Mouse (Mus musculus) midbrain, embryonic 10.5 days (tissue): ENCODE data around the gene Acsm5. TPM values are rescaled to one million over a fixed set of nuclear protein-coding genes. Genes with fewer than 3 reads are reported as not detected.

ENCODE experiments used
- DNase-seq: peaks from one replicate; pipeline ENCODE4 v3.0.0-alpha.2; 2017; ENCODE audit warnings: low spot score
- H3K27ac ChIP-seq: fragments of 300-500 bp; sonication (generic); replicated peaks from 2 replicates; pipeline ENCODE4 v1.5.1; 2016; ENCODE audit warnings: mild to moderate bottlenecking
- H3K27me3 ChIP-seq: fragments of 300-500 bp; sonication (generic); 2 replicates; pipeline ENCODE4 v1.6.1; 2016; ENCODE audit warnings: low read depth, mild to moderate bottlenecking; ENCODE audit not compliant: poor library complexity, severe bottlenecking
- H3K36me3 ChIP-seq: fragments of 300-500 bp; sonication (generic); 2 replicates; pipeline ENCODE4 v1.6.1; 2016; ENCODE audit warnings: mild to moderate bottlenecking, moderate library complexity
- H3K4me1 ChIP-seq: fragments of 300-500 bp; sonication (generic); 2 replicates; pipeline ENCODE4 v1.6.1; 2016
- H3K4me3 ChIP-seq: fragments of 300-500 bp; sonication (generic); 2 replicates; pipeline ENCODE4 v1.5.1; 2016; ENCODE audit warnings: mild to moderate bottlenecking, moderate library complexity
- H3K9me3 ChIP-seq: fragments of 300-500 bp; sonication (generic); replicated peaks from 2 replicates; pipeline ENCODE4 v1.6.1; 2016; ENCODE audit warnings: mild to moderate bottlenecking
- WGBS: fragments of 180-500 bp; shearing (Covaris S2); methylation state at CpG from one replicate; pipeline ENCODE4 v1.1.7; 2016; 5-methylcytosine and 5-hydroxymethylcytosine counted together
- polyA plus RNA-seq: library from polyadenylated mRNA; unstranded; fragments of >200 nt; fragmentation: Nextera tagmentation; extraction: Ambion mirVana; gene quantifications from 2 replicates; pipeline ENCODE4 v1.2.1, GENCODE M21; 2016

Gene Acsm5
- not detected in 2 replicates for polyA plus RNA-seq

DNA sequence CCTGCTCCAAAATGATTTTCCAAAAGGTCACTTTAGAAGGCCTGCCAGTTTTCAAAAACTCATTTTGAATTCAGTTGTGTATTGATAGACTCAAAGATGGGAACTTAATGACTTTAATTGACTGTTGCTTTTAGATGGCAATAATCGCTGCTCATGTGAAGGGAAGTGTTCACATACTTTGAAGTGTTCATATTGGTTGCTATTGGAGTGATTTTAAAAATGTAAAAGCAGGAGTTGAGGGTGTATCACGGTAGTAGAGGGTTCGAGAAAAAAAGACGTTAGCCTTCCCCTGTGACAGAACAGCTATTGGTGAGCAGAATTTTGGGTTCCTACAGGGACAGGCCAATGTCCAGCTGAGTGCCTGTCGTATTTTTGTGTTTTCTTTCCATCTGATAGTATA, at the start of gene Acsm5:
TSS of gene Acsm5 (plus strand) at position 301 of the 400 bp plus-strand sequence.
- no peak for DNase-seq
- no peak within 1 kb of the TSS for H3K4me3 ChIP-seq
- no peak within 1 kb of the TSS for H3K27ac ChIP-seq
- H3K27me3 ChIP-seq, result no peaks in the 10 kb centered on the region
- WGBS, result 71% methylated on average over 5 of the region's 5 CpGs
- no peaks in the 10 kb centered on the region for H3K4me1 ChIP-seq
- no peaks in the 10 kb centered on the region for H3K9me3 ChIP-seq
- H3K36me3 ChIP-seq, result no peaks in the 10 kb centered on the region

DNA sequence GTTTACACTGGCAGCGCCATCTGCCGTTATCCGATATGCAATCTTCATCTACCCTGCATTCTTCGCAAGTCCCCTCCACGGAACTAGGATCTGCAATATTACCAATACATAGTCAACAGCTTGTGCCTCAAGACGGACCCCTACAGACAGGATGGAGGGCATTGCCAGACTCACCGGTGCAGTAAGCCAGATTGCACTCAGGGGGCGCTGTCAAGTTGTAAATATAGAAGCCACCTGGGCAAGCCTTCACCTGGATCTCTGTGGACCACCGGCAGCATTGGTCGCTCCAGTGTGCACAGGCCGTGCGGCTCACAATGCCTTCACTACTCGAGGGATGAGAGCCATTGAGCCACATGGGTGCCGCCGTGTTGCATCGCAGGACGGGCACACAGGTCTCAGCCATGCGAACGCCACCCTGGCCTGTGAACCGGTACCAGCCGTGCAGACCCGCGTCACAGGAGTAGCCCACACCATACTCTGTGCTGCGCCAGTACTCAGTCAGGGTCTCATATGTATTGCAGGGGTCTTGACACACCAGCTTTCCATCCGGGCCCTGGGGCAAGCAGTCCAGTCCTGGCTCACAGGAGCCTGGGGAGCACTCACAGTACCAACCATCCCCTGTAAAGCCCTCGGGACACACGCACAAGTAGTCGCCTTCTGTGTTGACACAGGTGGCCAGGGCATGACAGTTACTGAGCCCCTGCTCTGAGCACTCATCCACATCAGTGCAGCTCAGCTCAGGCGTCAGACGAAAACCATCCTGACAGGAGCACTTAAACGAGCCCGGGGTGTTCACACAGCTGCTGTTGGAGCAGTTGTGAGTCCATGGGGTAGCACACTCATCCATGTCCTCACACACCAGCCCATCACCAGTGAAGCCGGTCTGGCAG, 42.5 kb upstream of the Acsm5 start:
- no peak overlapping the region for H3K4me3 ChIP-seq
- H3K4me1 ChIP-seq, result no peaks in the 10 kb centered on the region
- H3K36me3 ChIP-seq, result no peaks in the 10 kb centered on the region
- H3K9me3 ChIP-seq, result no peaks in the 10 kb centered on the region
- no peak for DNase-seq
- WGBS, result 81% methylated on average over 33 of the region's 33 CpGs
- H3K27me3 ChIP-seq, result no peaks in the 10 kb centered on the region
- no peak overlapping the region for H3K27ac ChIP-seq

DNA sequence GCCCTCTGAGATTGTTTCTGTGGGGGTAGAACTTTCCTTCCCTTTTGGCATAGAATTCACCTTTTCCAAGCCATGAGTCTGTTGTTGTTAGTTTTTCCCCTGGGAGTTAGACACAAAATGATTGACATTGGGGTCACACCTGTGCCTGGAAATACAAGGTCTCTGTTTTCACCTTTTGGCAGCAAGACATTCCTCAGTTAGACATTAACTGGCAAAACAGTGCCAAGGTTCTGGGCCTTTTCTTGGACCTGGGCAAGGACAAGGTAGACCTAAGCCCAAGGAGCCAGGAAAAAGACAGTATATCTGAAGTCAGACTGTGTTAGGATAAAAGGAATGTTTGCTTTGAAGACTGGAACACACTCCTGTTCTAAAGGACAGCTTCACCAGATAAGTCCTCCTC, 40.0 kb upstream of the Acsm5 start, which contains the start of gene Umod:
TSS of gene Umod (minus strand) at position 27 of the 400 bp plus-strand sequence.
- Histone ChIP-seq H3K4me3 (no peak within 1 kb of the TSS), H3K27me3 (no peaks in the 10 kb centered on the region), H3K27ac (no peak within 1 kb of the TSS), H3K36me3 (no peaks in the 10 kb centered on the region), H3K9me3 (no peaks in the 10 kb centered on the region), H3K4me1 (no peaks in the 10 kb centered on the region)
- DNase-seq, result no peak

GRCm38 (mm10) chr7:119484154-119484553, 35.1 kb upstream of the Acsm5 start:
- WGBS, result 79% methylated on average over 4 of the region's 4 CpGs
- no peak for DNase-seq

GRCm38 (mm10) chr7:119486683-119487082, 32.6 kb upstream of the Acsm5 start:
- no peaks in the 10 kb centered on the region for H3K9me3 ChIP-seq
- no peak for DNase-seq
- WGBS, result 92% methylated on average over 5 of the region's 5 CpGs
- no peaks in the 10 kb centered on the region for H3K4me1 ChIP-seq
- no peak overlapping the region for H3K27ac ChIP-seq
- no peaks in the 10 kb centered on the region for H3K36me3 ChIP-seq
- no peak overlapping the region for H3K4me3 ChIP-seq
- no peaks in the 10 kb centered on the region for H3K27me3 ChIP-seq

More at GRCm38 (mm10) chr7:119484154-119484553, 35.1 kb upstream of the Acsm5 start:
- Histone ChIP-seq H3K9me3 (no peaks in the 10 kb centered on the region), H3K27me3 (no peaks in the 10 kb centered on the region), H3K4me3 (no peak overlapping the region), H3K4me1 (no peaks in the 10 kb centered on the region), H3K27ac (no peak overlapping the region), H3K36me3 (no peaks in the 10 kb centered on the region)

- WGBS, result 92% methylated on average over 4 of the region's 4 CpGs
- Histone ChIP-seq H3K4me1 (no peaks in the 10 kb centered on the region), H3K36me3 (no peaks in the 10 kb centered on the region), H3K4me3 (no peak overlapping the region), H3K27me3 (no peaks in the 10 kb centered on the region), H3K27ac (no peak overlapping the region), H3K9me3 (no peaks in the 10 kb centered on the region)
- no peak for DNase-seq
These were observed 29.1 kb upstream of the Acsm5 start for GRCm38 (mm10) chr7:119490041-119490780.

DNA sequence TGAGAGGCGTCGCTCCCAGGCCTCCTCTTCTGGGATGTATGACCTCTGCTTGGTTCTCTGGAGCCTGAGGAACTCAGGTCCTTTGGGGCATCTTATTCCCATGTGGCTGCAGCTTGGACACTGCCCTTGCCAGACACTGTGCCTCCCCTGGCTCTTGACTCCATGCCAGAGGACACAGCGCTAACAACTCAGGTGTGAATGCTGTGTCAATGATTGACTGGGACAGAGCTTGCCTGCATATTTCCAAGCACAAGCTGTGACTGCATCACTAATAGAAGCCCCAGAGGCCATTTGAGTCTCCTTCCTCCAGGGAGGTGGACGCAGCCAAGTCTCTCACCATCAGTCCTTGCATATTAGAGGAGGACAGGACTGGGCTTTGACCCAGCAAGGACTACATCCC, 8.1 kb upstream of the Acsm5 start:
- no peaks in the 10 kb centered on the region for H3K36me3 ChIP-seq
- no peaks in the 10 kb centered on the region for H3K4me1 ChIP-seq
- no peak for DNase-seq
- no peaks in the 10 kb centered on the region for H3K27me3 ChIP-seq
- no peaks in the 10 kb centered on the region for H3K9me3 ChIP-seq
- WGBS, result 93% methylated on average over 4 of the region's 4 CpGs
- H3K27ac ChIP-seq, result no peak overlapping the region
- H3K4me3 ChIP-seq, result no peak overlapping the region

DNA sequence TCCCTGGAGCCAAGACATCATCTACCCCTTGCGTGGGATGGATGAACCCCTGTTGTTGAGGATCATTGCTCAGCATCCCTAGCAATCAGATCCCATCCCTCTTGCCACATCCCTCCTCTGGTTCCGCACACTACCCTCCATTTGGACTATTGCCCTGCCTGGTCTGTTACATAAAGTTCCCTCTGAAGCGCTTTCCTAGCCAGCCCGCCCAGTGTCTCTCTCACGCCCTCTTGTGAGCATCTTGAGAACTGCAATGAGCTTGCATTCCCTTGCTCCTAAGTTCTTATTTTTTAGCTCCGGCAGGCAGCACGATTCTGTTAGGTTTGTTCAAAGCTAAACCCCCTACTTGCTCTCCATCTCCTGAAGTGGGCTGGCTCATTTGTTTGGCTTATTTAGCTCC, 6.2 kb upstream of the Acsm5 start:
- Histone ChIP-seq H3K4me1 (no peaks in the 10 kb centered on the region), H3K9me3 (no peaks in the 10 kb centered on the region), H3K36me3 (no peaks in the 10 kb centered on the region), H3K4me3 (no peak overlapping the region), H3K27ac (no peak overlapping the region), H3K27me3 (no peaks in the 10 kb centered on the region)
- WGBS, result 29% methylated on average over 7 of the region's 7 CpGs
- DNase-seq, result peak; percentile 54

DNA sequence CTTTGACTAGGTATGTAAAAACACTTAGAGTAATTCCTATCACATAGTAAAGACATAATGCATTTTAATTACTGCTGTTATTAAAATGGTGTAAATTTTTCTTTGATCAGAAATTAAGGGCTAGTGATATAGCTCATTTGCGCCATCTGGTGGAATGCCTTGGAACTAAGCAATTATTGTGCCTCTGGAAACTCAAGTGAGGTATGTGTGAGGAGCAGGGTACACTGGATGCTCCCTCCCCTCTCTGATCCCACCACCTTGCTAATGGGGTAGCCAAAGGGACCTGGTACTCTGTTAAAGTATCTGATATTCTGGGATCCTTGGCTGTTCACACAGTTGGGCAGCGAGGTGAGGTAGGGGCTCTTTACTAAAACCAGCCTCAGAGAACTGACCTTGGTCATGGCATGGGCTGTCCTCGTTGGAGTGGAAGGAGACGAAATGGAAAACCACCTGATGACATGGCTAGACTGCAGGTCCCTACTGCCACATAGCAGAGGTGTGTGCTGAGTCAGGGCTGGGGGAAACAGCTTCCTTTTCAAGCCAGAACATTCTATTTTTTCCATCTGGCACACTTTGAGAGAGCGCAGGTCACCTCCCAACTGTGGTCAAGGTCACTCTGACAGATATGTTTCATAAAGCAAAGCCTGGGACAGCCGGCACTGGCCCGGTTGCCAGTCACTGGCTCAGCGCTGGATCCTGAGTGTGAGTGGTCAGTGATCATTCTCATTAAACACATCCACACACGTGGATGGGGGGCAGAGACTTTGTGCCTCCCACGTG, 3.6 kb upstream of the Acsm5 start:
- Histone ChIP-seq H3K36me3 (no peaks in the 10 kb centered on the region), H3K27ac (no peak overlapping the region), H3K4me3 (no peak overlapping the region), H3K9me3 (no peaks in the 10 kb centered on the region), H3K4me1 (no peaks in the 10 kb centered on the region), H3K27me3 (no peaks in the 10 kb centered on the region)
- WGBS, result 73% methylated on average over 10 of the region's 10 CpGs
- DNase-seq, result peak; percentile 25

- Histone ChIP-seq H3K27me3 (no peaks in the 10 kb centered on the region), H3K9me3 (no peaks in the 10 kb centered on the region), H3K36me3 (no peaks in the 10 kb centered on the region), H3K27ac (no peak overlapping the region), H3K4me1 (no peaks in the 10 kb centered on the region), H3K4me3 (no peak overlapping the region)
- no peak for DNase-seq
- WGBS, result 86% methylated on average over 7 of the region's 7 CpGs
These were observed 3.0 kb upstream of the Acsm5 start for GRCm38 (mm10) chr7:119516272-119516558.

GRCm38 (mm10) chr7:119519654-119520053, 391 bp downstream of the Acsm5 start:
- no peaks in the 10 kb centered on the region for H3K4me1 ChIP-seq
- H3K4me3 ChIP-seq, result no peak overlapping the region
- peak; percentile 68 for DNase-seq
- no peak overlapping the region for H3K27ac ChIP-seq
- H3K9me3 ChIP-seq, result no peaks in the 10 kb centered on the region
- no peaks in the 10 kb centered on the region for H3K36me3 ChIP-seq
- H3K27me3 ChIP-seq, result no peaks in the 10 kb centered on the region
- 44% methylated on average over 5 of the region's 5 CpGs for WGBS

GRCm38 (mm10) chr7:119521816-119522215, 2.6 kb downstream of the Acsm5 start:
- Histone ChIP-seq H3K27me3 (no peaks in the 10 kb centered on the region), H3K27ac (no peak overlapping the region), H3K4me1 (peaks cover 5% of the 10 kb centered on the region; the same call in 1 of the 2 replicates), H3K4me3 (no peak overlapping the region), H3K36me3 (no peaks in the 10 kb centered on the region), H3K9me3 (no peaks in the 10 kb centered on the region)
- 89% methylated on average over 3 of the region's 3 CpGs for WGBS
- no peak for DNase-seq
